Mouse (Mus musculus): ENCODE results near the gene Vmn2r13.

- TF ChIP-seq CTCF (IDR thresholded peaks at IDR 0.05; ENCODE audit: borderline replicate concordance, extremely low read depth, insufficient read depth, insufficient read length) (no peak), POLR2A (IDR thresholded peaks at IDR 0.05; ENCODE audit: borderline replicate concordance, extremely low read depth, insufficient read depth, insufficient read length, poor library complexity, severe bottlenecking) (no peak)
Measured at GRCm38 (mm10) chr5:109224608-109225007, 32.6 kb upstream of the Vmn2r13 start, which contains the start of gene Vmn2r14.
